Comparison of ENCODE assay signal across 9 mouse cellular contexts in genomic region chr6:104492490-104493431, GRCm38 (mm10). TPM values are rescaled to one million over a fixed set of nuclear protein-coding genes. Genes with fewer than 3 reads are reported as not detected.
DNase-seq lines count a peak whose midpoint lies in the region; ATAC-seq lines count a peak whose summit lies in the region.
"Had no signal": no experiment of that assay in that cellular context is flagged by ENCODE, and none has a peak within 500 bp of the region (broad histone marks: within the 10 kb centered on the region; RNA-seq: fewer than 3 reads in every experiment).

Gene Cntn6 (plus strand): TSS chr6:104492790.

- H3K4me1 ChIP-seq in forebrain, embryonic 14.5 days (ENCODE audit: control insufficient read depth, insufficient read depth, low read length), result peaks cover 9% of the 10 kb centered on the region
- peaks cover 3% of the 10 kb centered on the region; the same call in 1 of the 2 replicates for H3K4me1 ChIP-seq in neural tube, embryonic 14.5 days (ENCODE audit: control insufficient read depth, insufficient read depth, low read length)

- H3K4me2 ChIP-seq in forebrain, embryonic 14.5 days (ENCODE audit: low read length), result peak within 1 kb of the TSS; percentile 52
- peak within 1 kb of the TSS; percentile 46 for H3K4me2 ChIP-seq in neural tube, embryonic 14.5 days (ENCODE audit: low read depth, low read length)

- peak; percentile 93 for ATAC-seq in forebrain, embryonic 14.5 days
- ATAC-seq in neural tube, embryonic 14.5 days (ENCODE audit: low read depth), result peak; percentile 92
- no peak for ATAC-seq in CD4-positive, CD25-positive, alpha-beta regulatory T cell, adult 4 months

- H3K36me3 ChIP-seq in forebrain, embryonic 14.5 days (ENCODE audit: control insufficient read depth, insufficient read depth, low read length), result no peaks in the 10 kb centered on the region
- no peaks in the 10 kb centered on the region for H3K36me3 ChIP-seq in neural tube, embryonic 14.5 days (ENCODE audit: control insufficient read depth, insufficient read depth, low read length)

- WGBS in forebrain, embryonic 14.5 days, result 6% methylated on average over 11 of the region's 11 CpGs
- 13% methylated on average over 11 of the region's 11 CpGs for WGBS in neural tube, embryonic 14.5 days

- H3K27ac ChIP-seq in forebrain, embryonic 14.5 days (ENCODE audit: low read depth, low read length), result peak within 1 kb of the TSS; percentile 39; the same call in 1 of the 2 replicates
- H3K27ac ChIP-seq in neural tube, embryonic 14.5 days (ENCODE audit: low read depth, low read length), result peak within 1 kb of the TSS; percentile 46

- peak; percentile 5 for DNase-seq in kidney, postnatal 10 days
- no peak for DNase-seq in kidney, adult 8-10 months
- DNase-seq in forebrain, embryonic 14.5 days (ENCODE audit: low spot score), result peak; percentile 74
- DNase-seq in layer of hippocampus, postnatal 25 days (ENCODE audit: extremely low spot score in 1 of 2, low spot score in 1 of 2), result peak; percentile 3 to 16
- DNase-seq in thymus, postnatal 14 days, result no peak
- DNase-seq in urinary bladder, postnatal 10 days (ENCODE audit: low spot score), result no peak

- H3K27me3 ChIP-seq in forebrain, embryonic 14.5 days (replicated peaks; ENCODE audit: control insufficient read depth, insufficient read depth, low read length), result no peaks in the 10 kb centered on the region
- H3K27me3 ChIP-seq in neural tube, embryonic 14.5 days (ENCODE audit: control insufficient read depth, insufficient read depth, low read length), result no peaks in the 10 kb centered on the region

- H3K4me3 ChIP-seq in forebrain, embryonic 14.5 days (ENCODE audit: low read depth, low read length), result peak within 1 kb of the TSS; percentile 27
- peak within 1 kb of the TSS; percentile 33 for H3K4me3 ChIP-seq in neural tube, embryonic 14.5 days (ENCODE audit: low read depth, low read length)

- H3K9ac ChIP-seq in forebrain, embryonic 14.5 days (ENCODE audit: low read length), result peak within 1 kb of the TSS; percentile 56
- H3K9ac ChIP-seq in neural tube, embryonic 14.5 days (replicated peaks; ENCODE audit: low read depth, low read length), result peak within 1 kb of the TSS; percentile 52

- H3K9me3 ChIP-seq in forebrain, embryonic 14.5 days (replicated peaks; ENCODE audit: control insufficient read depth, low read length), result no peaks in the 10 kb centered on the region
- no peaks in the 10 kb centered on the region for H3K9me3 ChIP-seq in neural tube, embryonic 14.5 days (ENCODE audit: control insufficient read depth, low read length)

RNA-seq across cellular contexts. Expression of gene Cntn6, which starts in this region (rescaled TPM):
- 3.8 and 6.8 TPM in 2 replicates for polyA plus RNA-seq in forebrain, embryonic 14.5 days (2014; fragmentation: Nextera tagmentation; extraction: Ambion mirVana)
- 1 to 10 TPM; 5.7 to 6.8 TPM for total RNA-seq in layer of hippocampus, postnatal 25 days (2021)
- 20.0 and 23.4 TPM in 2 replicates for polyA plus RNA-seq in neural tube, embryonic 14.5 days (2014; fragmentation: Nextera tagmentation; extraction: Ambion mirVana)
- polyA plus RNA-seq in CD4-positive, CD25-positive, alpha-beta regulatory T cell, adult 4 months (2017; shearing (Covaris generic)), result not detected
- total RNA-seq: neutrophil, adult 5-6 weeks had no signal

Comparison
In these comparisons a context has a peak if more than half of its experiments do, and no peak if none do; other contexts are left out.
1. DNase-seq: peak in kidney, postnatal 10 days (single experiment), forebrain, embryonic 14.5 days (single experiment) and layer of hippocampus, postnatal 25 days (2 of 2); none in kidney, adult 8-10 months (0 of 2), thymus, postnatal 14 days (single experiment) and urinary bladder, postnatal 10 days (single experiment).